Mouse (Mus musculus) MEL-GATA-1-ER (cell line): Measurements from ENCODE around the gene Rbpj.

Experiments
- DNase-seq: peaks from one replicate; pipeline ENCODE4 v3.0.0-alpha.2; 2012; ENCODE audit warnings: low read depth; ENCODE audit errors: extremely low read depth

Gene Rbpj

GRCm38 (mm10) chr5:53465883-53466282 lies at the start of gene Rbpj:
TSS of gene Rbpj (plus strand) at chr5:53466152.
- DNase-seq: no peak

GRCm38 (mm10) chr5:53420777-53421176 lies 45.2 kb upstream of the Rbpj start:
- DNase-seq: no peak

- DNase-seq: no peak
These were observed 44.7 kb upstream of the Rbpj start for GRCm38 (mm10) chr5:53421291-53421690.

- DNase-seq: no peak
These were observed 38.5 kb upstream of the Rbpj start for GRCm38 (mm10) chr5:53427411-53427810.

- peak; percentile 18 for DNase-seq
These were observed 36.1 kb upstream of the Rbpj start for GRCm38 (mm10) chr5:53429683-53430477.

GRCm38 (mm10) chr5:53432451-53432850 lies 33.5 kb upstream of the Rbpj start:
- no peak for DNase-seq

GRCm38 (mm10) chr5:53436905-53437632 lies 28.9 kb upstream of the Rbpj start:
- DNase-seq: no peak

GRCm38 (mm10) chr5:53437767-53438166 lies 28.2 kb upstream of the Rbpj start:
- no peak for DNase-seq

GRCm38 (mm10) chr5:53438268-53438667 lies 27.7 kb upstream of the Rbpj start:
- DNase-seq: no peak

GRCm38 (mm10) chr5:53439655-53440054 lies 26.3 kb upstream of the Rbpj start:
- no peak for DNase-seq

GRCm38 (mm10) chr5:53444030-53444429 lies 21.9 kb upstream of the Rbpj start:
- no peak for DNase-seq

- DNase-seq: no peak
These were observed 15.0 kb upstream of the Rbpj start for GRCm38 (mm10) chr5:53450945-53451344.

GRCm38 (mm10) chr5:53451829-53452228 lies 14.1 kb upstream of the Rbpj start:
- DNase-seq: no peak

GRCm38 (mm10) chr5:53452920-53453319 lies 13.0 kb upstream of the Rbpj start:
- DNase-seq: no peak

GRCm38 (mm10) chr5:53454706-53455105 lies 11.2 kb upstream of the Rbpj start:
- no peak for DNase-seq

GRCm38 (mm10) chr5:53455459-53455858 lies 10.5 kb upstream of the Rbpj start:
- DNase-seq: no peak

GRCm38 (mm10) chr5:53460196-53460595 lies 5.8 kb upstream of the Rbpj start:
- no peak for DNase-seq

- DNase-seq: no peak
These were observed 2.6 kb upstream of the Rbpj start for GRCm38 (mm10) chr5:53463098-53464018.

GRCm38 (mm10) chr5:53466422-53467333 lies 726 bp downstream of the Rbpj start:
- DNase-seq: no peak

GRCm38 (mm10) chr5:53467602-53468001 lies 1.6 kb downstream of the Rbpj start:
- no peak for DNase-seq

GRCm38 (mm10) chr5:53468366-53468765 lies 2.4 kb downstream of the Rbpj start:
- DNase-seq: no peak
